Mouse (Mus musculus): ENCODE data around the gene Fbxo47. TPM values are rescaled to one million over a fixed set of nuclear protein-coding genes. Genes with fewer than 3 reads are reported as not detected.

Fbxo47 gene
- polyA plus RNA-seq, 1 experiment from 2014 or later = 1.0 TPM

DNA sequence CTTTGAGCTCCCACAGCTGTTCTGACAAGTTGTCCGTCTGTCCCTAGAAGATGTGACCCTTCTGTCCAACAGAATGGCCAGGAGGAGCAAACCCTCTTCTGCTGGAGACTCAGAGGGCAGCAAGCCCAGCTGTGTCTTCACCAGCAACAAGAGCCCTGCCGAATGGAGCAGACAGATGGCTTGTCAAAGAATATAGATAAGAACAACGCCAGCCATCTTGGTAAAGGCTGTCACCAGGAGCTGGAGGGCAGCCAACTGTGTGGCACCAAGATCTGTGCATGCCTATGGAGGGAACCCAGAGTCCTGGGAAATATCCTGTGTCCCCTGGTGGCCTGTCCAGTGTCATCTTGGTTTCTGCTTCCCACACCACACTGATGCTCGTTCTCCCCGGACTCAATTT, 24.0 kb upstream of the Fbxo47 start:
- no peak overlapping the region for H3K27ac ChIP-seq (ENCODE audit: low read depth, low read length)

DNA sequence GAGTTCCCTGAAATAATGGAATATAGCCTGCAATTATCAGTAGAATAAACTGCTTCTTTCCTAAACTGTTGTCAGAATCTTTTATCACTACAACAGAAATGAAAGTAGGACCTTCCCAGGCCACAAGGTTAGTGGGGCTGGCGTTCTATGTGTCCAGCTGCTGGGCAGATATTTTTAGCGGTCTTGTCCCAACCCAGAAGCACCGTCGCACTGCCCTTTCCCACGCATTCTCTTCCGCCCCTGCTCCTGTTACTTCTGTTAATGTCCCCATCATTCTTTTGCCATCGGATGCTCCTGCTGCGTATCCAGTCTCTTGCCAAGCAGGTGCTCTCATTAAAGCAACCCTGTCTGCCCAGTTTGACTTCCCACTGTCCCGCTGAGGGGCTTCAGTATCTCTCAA, 23.0 kb upstream of the Fbxo47 start:
- WGBS = 93% methylated on average over 9 of the region's 9 CpGs

More for the DNA sequence above, 24.0 kb upstream of the Fbxo47 start:
- H3K9me3 ChIP-seq (ENCODE audit: control insufficient read depth, low read length) = no peaks in the 10 kb centered on the region
- WGBS = 92% methylated on average over 5 of the region's 5 CpGs
- DNase-seq (ENCODE audit: low spot score) (no peak), ATAC-seq (ENCODE audit: low FRiP score) (no peak)
- H3K36me3 ChIP-seq (ENCODE audit: control insufficient read depth, insufficient read depth, low read length) = no peaks in the 10 kb centered on the region
- H3K27me3 ChIP-seq (ENCODE audit: control insufficient read depth, insufficient read depth, low read length) = no peaks in the 10 kb centered on the region
- H3K9ac ChIP-seq (ENCODE audit: low read depth, low read length) = no peak overlapping the region
- no peak overlapping the region for H3K4me2 ChIP-seq (replicated peaks; ENCODE audit: low read depth, low read length)
- no peaks in the 10 kb centered on the region for H3K4me1 ChIP-seq (replicated peaks; ENCODE audit: control insufficient read depth, insufficient read depth, low read length)
- no peak overlapping the region for H3K4me3 ChIP-seq (ENCODE audit: low read depth, low read length)

DNA sequence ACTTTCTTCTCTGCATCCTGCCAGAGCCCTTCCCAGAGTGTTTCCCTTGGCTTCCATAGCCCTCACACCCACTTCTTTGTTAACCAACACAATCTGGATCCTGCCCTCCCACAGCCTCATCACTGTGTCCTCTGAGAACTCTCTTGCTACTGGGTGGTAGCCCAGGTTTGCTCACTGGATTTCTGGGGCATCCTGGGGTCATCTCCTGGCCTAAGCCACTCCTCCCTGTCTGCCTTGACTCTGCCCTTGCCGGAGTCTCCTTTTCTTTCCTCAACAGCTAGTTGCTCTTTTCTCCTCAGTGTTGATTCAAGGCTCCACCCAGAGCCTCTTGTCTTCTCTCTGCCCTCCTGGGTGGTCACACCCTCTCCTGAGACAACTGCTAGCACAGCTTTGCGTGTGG, 22.0 kb upstream of the Fbxo47 start:
- Histone ChIP-seq H3K36me3 (ENCODE audit: control insufficient read depth, insufficient read depth, low read length) (no peaks in the 10 kb centered on the region), H3K4me1 (replicated peaks; ENCODE audit: control insufficient read depth, insufficient read depth, low read length) (no peaks in the 10 kb centered on the region), H3K27me3 (ENCODE audit: control insufficient read depth, insufficient read depth, low read length) (no peaks in the 10 kb centered on the region), H3K4me2 (replicated peaks; ENCODE audit: low read depth, low read length) (no peak overlapping the region), H3K9ac (ENCODE audit: low read depth, low read length) (no peak overlapping the region), H3K4me3 (ENCODE audit: low read depth, low read length) (no peak overlapping the region), H3K9me3 (ENCODE audit: control insufficient read depth, low read length) (no peaks in the 10 kb centered on the region), H3K27ac (ENCODE audit: low read depth, low read length) (no peak overlapping the region)
- DNase-seq (ENCODE audit: low spot score) (no peak), ATAC-seq (ENCODE audit: low FRiP score) (no peak)
- 68% methylated on average over 2 of the region's 2 CpGs for WGBS

More for the DNA sequence above, 23.0 kb upstream of the Fbxo47 start:
- Histone ChIP-seq H3K4me2 (replicated peaks; ENCODE audit: low read depth, low read length) (no peak overlapping the region), H3K36me3 (ENCODE audit: control insufficient read depth, insufficient read depth, low read length) (no peaks in the 10 kb centered on the region), H3K27me3 (ENCODE audit: control insufficient read depth, insufficient read depth, low read length) (no peaks in the 10 kb centered on the region), H3K9me3 (ENCODE audit: control insufficient read depth, low read length) (no peaks in the 10 kb centered on the region), H3K4me1 (replicated peaks; ENCODE audit: control insufficient read depth, insufficient read depth, low read length) (no peaks in the 10 kb centered on the region), H3K9ac (ENCODE audit: low read depth, low read length) (no peak overlapping the region), H3K4me3 (ENCODE audit: low read depth, low read length) (no peak overlapping the region), H3K27ac (ENCODE audit: low read depth, low read length) (no peak overlapping the region)
- ATAC-seq (ENCODE audit: low FRiP score) = no peak
- no peak for DNase-seq (ENCODE audit: low spot score)

GRCm38 (mm10) chr11:97905540-97905939, 21.6 kb upstream of the Fbxo47 start:
- WGBS = 95% methylated on average over 2 of the region's 2 CpGs
- H3K9ac ChIP-seq (ENCODE audit: low read depth, low read length) = no peak overlapping the region
- DNase-seq (ENCODE audit: low spot score) (no peak), ATAC-seq (ENCODE audit: low FRiP score) (no peak)
- H3K4me1 ChIP-seq (replicated peaks; ENCODE audit: control insufficient read depth, insufficient read depth, low read length) = no peaks in the 10 kb centered on the region
- H3K4me3 ChIP-seq (ENCODE audit: low read depth, low read length) = no peak overlapping the region
- no peak overlapping the region for H3K4me2 ChIP-seq (replicated peaks; ENCODE audit: low read depth, low read length)
- H3K36me3 ChIP-seq (ENCODE audit: control insufficient read depth, insufficient read depth, low read length) = no peaks in the 10 kb centered on the region
- no peaks in the 10 kb centered on the region for H3K9me3 ChIP-seq (ENCODE audit: control insufficient read depth, low read length)
- H3K27ac ChIP-seq (ENCODE audit: low read depth, low read length) = no peak overlapping the region
- no peaks in the 10 kb centered on the region for H3K27me3 ChIP-seq (ENCODE audit: control insufficient read depth, insufficient read depth, low read length)

- H3K36me3 ChIP-seq (ENCODE audit: control insufficient read depth, insufficient read depth, low read length) = no peaks in the 10 kb centered on the region
- H3K4me3 ChIP-seq (ENCODE audit: low read depth, low read length) = no peak overlapping the region
- H3K9ac ChIP-seq (ENCODE audit: low read depth, low read length) = no peak overlapping the region
- WGBS = 86% methylated on average over 13 of the region's 13 CpGs
- no peak overlapping the region for H3K4me2 ChIP-seq (replicated peaks; ENCODE audit: low read depth, low read length)
- no peak for ATAC-seq (ENCODE audit: low FRiP score)
- no peak overlapping the region for H3K27ac ChIP-seq (ENCODE audit: low read depth, low read length)
- no peaks in the 10 kb centered on the region for H3K9me3 ChIP-seq (ENCODE audit: control insufficient read depth, low read length)
- no peaks in the 10 kb centered on the region for H3K27me3 ChIP-seq (ENCODE audit: control insufficient read depth, insufficient read depth, low read length)
- DNase-seq (ENCODE audit: low spot score) = no peak
- H3K4me1 ChIP-seq (replicated peaks; ENCODE audit: control insufficient read depth, insufficient read depth, low read length) = no peaks in the 10 kb centered on the region
These were observed 20.8 kb upstream of the Fbxo47 start for GRCm38 (mm10) chr11:97904801-97905200.

GRCm38 (mm10) chr11:97901806-97902205, 17.9 kb upstream of the Fbxo47 start:
- H3K36me3 ChIP-seq (ENCODE audit: control insufficient read depth, insufficient read depth, low read length) = no peaks in the 10 kb centered on the region
- H3K9ac ChIP-seq (ENCODE audit: low read depth, low read length) = no peak overlapping the region
- H3K9me3 ChIP-seq (ENCODE audit: control insufficient read depth, low read length) = no peaks in the 10 kb centered on the region
- 78% methylated on average over 6 of the region's 6 CpGs for WGBS
- H3K4me1 ChIP-seq (replicated peaks; ENCODE audit: control insufficient read depth, insufficient read depth, low read length) = no peaks in the 10 kb centered on the region
- ATAC-seq (ENCODE audit: low FRiP score) (no peak), DNase-seq (ENCODE audit: low spot score) (no peak)
- no peak overlapping the region for H3K4me2 ChIP-seq (replicated peaks; ENCODE audit: low read depth, low read length)
- no peak overlapping the region for H3K4me3 ChIP-seq (ENCODE audit: low read depth, low read length)
- H3K27me3 ChIP-seq (ENCODE audit: control insufficient read depth, insufficient read depth, low read length) = no peaks in the 10 kb centered on the region
- no peak overlapping the region for H3K27ac ChIP-seq (ENCODE audit: low read depth, low read length)

DNA sequence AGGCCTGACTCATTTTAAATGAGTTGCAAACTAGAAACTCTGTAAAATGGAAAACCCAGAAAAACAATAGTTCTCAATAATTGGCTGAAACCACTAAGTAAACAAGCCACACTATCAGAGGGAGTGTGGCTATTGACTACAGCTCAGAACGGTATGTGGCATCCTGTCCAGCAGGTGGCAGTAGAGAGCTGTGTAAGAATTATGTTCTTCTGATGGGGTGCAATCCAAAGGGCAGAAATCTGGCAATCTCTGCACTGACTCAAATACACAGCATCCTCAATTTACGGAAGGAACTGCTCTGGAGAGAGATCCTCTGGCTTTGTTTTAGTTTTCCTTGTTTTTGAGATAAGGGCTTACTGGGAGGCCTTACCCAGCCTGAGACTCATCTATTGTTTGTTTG, 15.9 kb upstream of the Fbxo47 start:
- ATAC-seq (ENCODE audit: low FRiP score) (no peak), DNase-seq (ENCODE audit: low spot score) (peak; percentile 92)
- Histone ChIP-seq H3K4me3 (ENCODE audit: low read depth, low read length) (no peak overlapping the region), H3K9me3 (ENCODE audit: control insufficient read depth, low read length) (no peaks in the 10 kb centered on the region), H3K4me1 (replicated peaks; ENCODE audit: control insufficient read depth, insufficient read depth, low read length) (no peaks in the 10 kb centered on the region), H3K4me2 (replicated peaks; ENCODE audit: low read depth, low read length) (no peak overlapping the region), H3K36me3 (ENCODE audit: control insufficient read depth, insufficient read depth, low read length) (no peaks in the 10 kb centered on the region), H3K27ac (ENCODE audit: low read depth, low read length) (no peak overlapping the region), H3K27me3 (ENCODE audit: control insufficient read depth, insufficient read depth, low read length) (no peaks in the 10 kb centered on the region), H3K9ac (ENCODE audit: low read depth, low read length) (no peak overlapping the region)
- WGBS = 12% methylated on average over 2 of the region's 2 CpGs

- Histone ChIP-seq H3K4me1 (replicated peaks; ENCODE audit: control insufficient read depth, insufficient read depth, low read length) (no peaks in the 10 kb centered on the region), H3K9ac (ENCODE audit: low read depth, low read length) (no peak overlapping the region), H3K27ac (ENCODE audit: low read depth, low read length) (no peak overlapping the region), H3K36me3 (ENCODE audit: control insufficient read depth, insufficient read depth, low read length) (no peaks in the 10 kb centered on the region), H3K27me3 (ENCODE audit: control insufficient read depth, insufficient read depth, low read length) (no peaks in the 10 kb centered on the region), H3K9me3 (ENCODE audit: control insufficient read depth, low read length) (no peaks in the 10 kb centered on the region), H3K4me3 (ENCODE audit: low read depth, low read length) (no peak overlapping the region), H3K4me2 (replicated peaks; ENCODE audit: low read depth, low read length) (no peak overlapping the region)
- DNase-seq (ENCODE audit: low spot score) (no peak), ATAC-seq (ENCODE audit: low FRiP score) (no peak)
- 86% methylated on average over 3 of the region's 3 CpGs for WGBS
These were observed 13.7 kb upstream of the Fbxo47 start for GRCm38 (mm10) chr11:97897568-97898185.

DNA sequence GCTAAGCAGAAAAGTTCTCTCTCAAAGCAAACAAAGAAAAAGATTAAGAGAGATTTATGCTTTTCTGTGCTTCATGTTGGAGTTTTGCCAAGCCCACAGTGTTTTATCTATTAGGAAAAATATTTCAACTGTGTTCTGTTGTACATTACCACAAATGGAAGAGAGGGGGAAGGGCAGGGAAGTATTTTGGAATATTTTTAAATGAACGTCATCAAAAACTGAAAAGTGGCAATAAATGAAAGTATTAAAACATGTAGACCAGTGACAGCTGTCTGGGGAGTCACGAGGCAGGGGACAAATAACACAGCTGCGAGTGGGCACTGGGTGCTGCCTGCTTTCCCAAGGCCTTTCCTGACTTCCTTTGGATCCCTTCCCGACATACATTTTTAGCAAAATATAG, 12.7 kb upstream of the Fbxo47 start:
- H3K4me2 ChIP-seq (replicated peaks; ENCODE audit: low read depth, low read length) = no peak overlapping the region
- H3K9ac ChIP-seq (ENCODE audit: low read depth, low read length) = no peak overlapping the region
- no peaks in the 10 kb centered on the region for H3K9me3 ChIP-seq (ENCODE audit: control insufficient read depth, low read length)
- H3K27ac ChIP-seq (ENCODE audit: low read depth, low read length) = no peak overlapping the region
- no peaks in the 10 kb centered on the region for H3K4me1 ChIP-seq (replicated peaks; ENCODE audit: control insufficient read depth, insufficient read depth, low read length)
- H3K27me3 ChIP-seq (ENCODE audit: control insufficient read depth, insufficient read depth, low read length) = no peaks in the 10 kb centered on the region
- 83% methylated on average over 4 of the region's 4 CpGs for WGBS
- H3K4me3 ChIP-seq (ENCODE audit: low read depth, low read length) = no peak overlapping the region
- ATAC-seq (ENCODE audit: low FRiP score) (no peak), DNase-seq (ENCODE audit: low spot score) (no peak)
- H3K36me3 ChIP-seq (ENCODE audit: control insufficient read depth, insufficient read depth, low read length) = no peaks in the 10 kb centered on the region

Data from hindbrain, embryonic 11.5 days (tissue).